Mouse (Mus musculus) heart, postnatal 36 days (tissue): ENCODE data around the gene Agtpbp1. TPM values are rescaled to one million over a fixed set of nuclear protein-coding genes. Genes with fewer than 3 reads are reported as not detected.

Experiments
- DNase-seq, 2 experiments: peaks; one replicate each; pipeline ENCODE4 v3.0.0; 2021 to 2022
- intact Hi-C: fragments of 180-260 bp; cut with DNase I; formaldehyde crosslinking; loops from one replicate; pipeline ENCODE4 v1.15.1; 2025
- total RNA-seq, 2 experiments: library from RNA; stranded (reverse); gene quantifications; 2 replicates each; pipeline ENCODE4 v1.2.3; 2021

Agtpbp1 gene
- total RNA-seq, 2 experiments from 2014 or later, result 171 to 184 TPM

DNA sequence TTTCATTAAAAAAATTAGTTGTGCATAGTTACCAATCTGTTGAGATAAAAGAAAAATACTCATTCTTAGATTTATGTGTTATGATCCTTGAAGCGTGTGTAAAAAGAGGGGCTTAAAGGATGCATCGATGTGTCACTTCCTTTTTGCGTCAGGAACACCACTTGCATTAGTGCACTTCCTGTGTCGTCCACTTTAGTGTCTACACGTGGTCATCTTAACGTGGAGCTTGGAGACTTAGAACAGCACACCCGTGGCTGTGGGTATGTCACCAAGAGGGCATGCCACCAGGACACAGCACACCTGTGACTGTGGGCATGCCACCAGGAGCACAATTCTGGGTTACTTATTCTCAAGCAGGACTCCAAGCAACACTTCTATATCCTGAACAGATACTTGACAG, 137.9 kb downstream of the Agtpbp1 start:
- intact Hi-C loops, result no loop called here
- no peak for DNase-seq

DNA sequence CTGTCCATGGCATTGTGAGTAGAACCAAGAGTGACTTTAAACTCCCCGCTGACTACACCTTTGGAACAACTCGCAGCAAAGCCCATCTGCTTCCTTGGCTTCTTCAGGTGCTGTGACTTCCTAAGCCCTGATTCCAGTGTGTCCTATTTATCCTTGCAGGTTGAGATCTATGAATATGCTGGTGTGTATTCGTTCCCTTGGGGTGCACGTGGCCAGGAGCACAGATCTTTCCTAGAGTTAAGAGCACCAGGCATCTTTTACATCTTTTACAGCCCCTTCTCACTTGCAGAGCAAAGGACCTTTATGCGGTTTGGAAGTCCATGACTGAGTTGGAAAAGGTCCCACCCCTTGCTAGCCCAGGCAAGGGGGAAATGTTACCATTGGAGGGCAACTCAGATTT, 139.8 kb downstream of the Agtpbp1 start:
- no peak for DNase-seq
- intact Hi-C loops, result no loop called here

DNA sequence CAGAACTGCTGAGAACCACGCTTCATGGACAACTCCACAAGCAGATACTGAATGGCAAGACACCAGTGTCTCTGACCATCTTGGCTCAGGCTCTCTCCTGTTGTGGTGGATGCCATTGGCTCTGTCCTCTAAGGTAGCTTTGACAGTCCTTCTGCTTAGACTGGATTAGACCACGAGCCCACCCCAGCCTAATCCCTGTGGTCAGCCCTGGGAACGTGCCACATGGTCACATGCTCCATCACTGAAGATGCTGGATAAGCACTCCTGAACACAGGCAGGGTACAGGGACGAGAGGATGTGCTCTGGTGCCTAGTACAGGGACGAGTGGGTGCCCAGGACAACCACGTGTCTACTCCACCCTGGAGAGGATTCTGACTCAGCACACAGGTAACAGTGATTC, 140.7 kb downstream of the Agtpbp1 start:
- intact Hi-C loops, result no loop called here
- DNase-seq, result no peak

DNA sequence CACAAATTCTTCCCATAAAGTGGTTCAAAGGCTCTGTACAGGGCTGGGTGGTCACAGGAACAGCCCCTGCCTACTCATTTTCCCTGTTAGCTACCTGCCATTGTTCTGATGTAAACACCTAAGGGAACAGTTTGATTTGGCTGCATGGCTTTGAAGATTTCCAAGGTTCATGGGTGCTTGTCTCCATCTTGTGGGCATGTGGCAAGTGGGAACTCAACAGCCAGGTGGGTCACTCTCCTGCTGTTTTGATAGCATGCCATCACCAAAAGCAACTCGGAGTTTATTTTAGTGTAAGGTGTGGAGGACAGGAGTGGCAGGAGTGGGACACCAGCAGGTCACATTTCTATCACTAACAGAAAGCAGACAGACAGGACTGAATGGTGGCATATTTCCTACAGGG, 145.3 kb downstream of the Agtpbp1 start:
- intact Hi-C loops, result no loop called here
- no peak for DNase-seq

DNA sequence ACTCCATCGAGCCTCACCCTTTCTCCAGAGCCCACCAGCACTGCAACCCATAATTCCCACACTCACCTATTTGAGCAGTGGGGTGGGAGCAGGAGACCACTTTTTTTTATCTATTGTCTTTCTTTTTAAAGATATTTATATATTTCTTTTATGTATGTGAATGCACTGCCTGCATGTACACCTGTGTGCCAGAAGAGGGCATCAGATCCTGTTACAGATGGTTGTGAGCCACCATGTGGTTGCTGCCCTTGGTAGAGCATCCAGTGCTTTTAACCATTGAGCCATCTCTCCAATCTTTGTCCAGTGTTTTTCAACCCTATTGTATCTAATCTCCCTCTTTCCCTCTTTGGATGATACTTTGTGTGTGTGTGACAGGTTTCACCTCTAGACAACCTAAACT, 150.5 kb downstream of the Agtpbp1 start:
- intact Hi-C loops, result no loop called here
- no peak for DNase-seq

DNA sequence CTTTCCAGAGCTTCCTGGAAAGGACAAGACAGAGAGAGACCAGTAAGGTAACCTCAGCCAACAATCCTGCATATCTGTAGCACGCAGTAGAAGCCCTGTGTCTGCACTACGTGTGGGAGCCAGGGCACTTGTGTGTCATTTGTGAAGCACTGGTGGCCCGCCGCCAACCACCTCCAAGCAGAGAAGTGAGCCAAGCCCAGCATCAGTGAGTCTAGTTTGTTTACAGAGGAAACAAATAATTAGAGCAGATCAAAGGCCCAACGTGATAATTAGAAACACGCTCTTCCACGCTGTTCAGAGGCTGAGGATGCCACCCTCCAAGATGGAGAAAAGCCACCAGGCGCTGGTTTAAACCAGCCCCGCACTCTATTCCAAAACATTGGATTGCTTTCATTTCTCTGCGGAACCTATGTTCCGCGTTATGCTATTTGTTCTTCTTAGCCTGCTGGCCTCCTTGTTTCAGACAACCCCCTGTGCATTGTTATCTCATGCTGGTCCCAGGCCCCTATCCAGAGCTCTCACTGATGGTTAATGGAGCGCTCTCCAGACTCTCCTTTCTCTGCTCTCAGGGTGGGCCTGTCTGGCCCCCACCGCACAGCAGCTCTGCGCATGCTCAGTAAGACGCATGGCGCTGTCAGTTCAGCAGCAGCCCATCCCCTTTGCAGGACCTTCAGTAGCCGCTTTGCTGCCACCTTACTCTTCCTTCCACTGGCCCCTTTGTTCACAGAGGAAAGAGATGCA, 153.7 kb downstream of the Agtpbp1 start:
- intact Hi-C loops, result no loop called here
- DNase-seq, result peak; percentile 37 to 57

DNA sequence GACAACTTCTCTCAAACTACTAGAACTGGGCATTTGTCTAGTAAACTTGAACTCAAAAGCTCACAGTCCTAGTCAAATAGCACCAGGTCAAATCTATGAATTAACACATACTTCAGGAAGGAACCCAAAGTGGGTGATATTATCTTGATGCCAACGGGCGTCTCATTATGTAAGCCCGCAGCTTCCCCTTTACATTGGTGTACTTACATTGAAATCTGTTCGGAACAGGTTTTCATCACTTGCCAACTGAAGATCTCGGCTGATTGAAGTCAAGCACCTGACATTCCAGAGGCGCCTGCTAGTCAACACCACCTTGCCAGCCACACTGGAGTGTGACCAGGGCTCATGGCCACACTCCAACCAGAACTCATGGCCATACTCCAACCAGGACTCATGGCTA, 155.7 kb downstream of the Agtpbp1 start:
- intact Hi-C loops, result no loop called here
- no peak for DNase-seq

DNA sequence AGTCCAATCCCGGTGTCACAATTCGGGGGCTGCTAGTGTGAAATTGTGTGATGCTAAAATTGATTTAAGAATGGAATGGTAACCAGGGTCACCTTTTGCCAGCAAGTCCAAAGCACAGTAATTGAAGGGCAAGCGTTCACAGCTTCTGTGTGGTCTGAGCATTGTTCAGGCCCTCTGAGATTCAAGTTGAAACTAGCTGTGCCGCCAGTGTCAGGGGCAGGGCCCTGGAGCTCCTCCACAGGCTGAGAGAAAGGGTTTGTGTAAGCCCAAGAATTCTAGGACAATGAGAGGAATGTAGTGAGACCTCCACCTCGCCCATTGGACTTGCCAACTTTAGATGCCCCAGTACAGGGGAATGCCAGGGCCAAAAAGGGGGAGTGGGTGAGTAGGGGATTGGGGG, 161.2 kb downstream of the Agtpbp1 start:
- intact Hi-C loops, result no loop called here
- no peak for DNase-seq

DNA sequence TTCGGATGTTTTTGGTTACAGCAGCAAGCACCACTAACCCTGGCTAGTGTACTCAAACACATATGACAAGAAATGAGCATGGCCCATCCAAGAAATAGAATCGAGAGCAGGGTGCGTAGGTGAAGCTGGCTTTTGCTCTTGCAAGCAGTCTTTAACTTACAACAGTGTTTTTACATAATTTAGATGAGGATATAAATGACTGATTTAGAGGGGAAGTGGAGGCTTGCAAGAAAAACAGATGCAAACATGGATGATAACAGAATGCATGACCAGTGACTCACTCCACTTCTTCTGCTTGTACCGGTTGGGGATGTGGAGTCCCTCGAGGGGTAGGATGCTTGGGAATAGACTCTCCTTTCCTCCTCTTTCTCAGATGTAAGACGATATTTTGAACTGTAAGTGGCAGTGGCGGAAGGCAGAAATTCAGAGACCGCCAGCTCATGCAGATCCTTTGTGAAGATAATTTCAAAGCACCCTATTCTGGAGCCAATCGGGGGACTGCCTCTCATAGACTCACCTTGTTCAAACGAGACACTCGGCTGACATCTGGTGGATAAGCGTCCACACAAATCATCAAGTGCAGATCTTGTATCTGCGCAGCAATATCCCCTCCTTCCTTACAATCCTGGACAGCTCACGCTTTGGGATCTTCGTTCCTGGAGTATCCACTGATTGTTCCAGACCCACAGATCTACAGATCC, 168.3 kb downstream of the Agtpbp1 start:
- no peak for DNase-seq
- intact Hi-C loops, result no loop called here

DNA sequence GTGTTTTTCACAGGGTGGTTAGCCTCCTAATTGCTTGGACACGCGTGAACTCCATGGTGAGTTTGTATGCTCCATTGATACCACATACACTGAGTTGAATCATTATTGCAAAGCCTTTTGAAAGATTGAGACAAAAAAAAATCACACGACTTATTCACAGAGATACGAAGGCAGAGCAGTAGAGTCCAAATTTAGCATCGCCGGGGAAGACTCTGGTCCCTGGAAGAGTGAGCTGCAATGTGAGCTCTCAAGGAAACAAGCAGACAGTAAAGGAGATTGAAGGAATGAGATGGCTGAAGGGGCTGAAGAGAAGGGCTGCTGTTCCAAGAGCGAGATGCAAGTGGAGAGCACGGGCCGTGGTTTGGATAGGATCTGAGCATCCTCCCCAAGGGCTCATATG, 171.1 kb downstream of the Agtpbp1 start:
- intact Hi-C loops, result no loop called here
- no peak for DNase-seq

DNA sequence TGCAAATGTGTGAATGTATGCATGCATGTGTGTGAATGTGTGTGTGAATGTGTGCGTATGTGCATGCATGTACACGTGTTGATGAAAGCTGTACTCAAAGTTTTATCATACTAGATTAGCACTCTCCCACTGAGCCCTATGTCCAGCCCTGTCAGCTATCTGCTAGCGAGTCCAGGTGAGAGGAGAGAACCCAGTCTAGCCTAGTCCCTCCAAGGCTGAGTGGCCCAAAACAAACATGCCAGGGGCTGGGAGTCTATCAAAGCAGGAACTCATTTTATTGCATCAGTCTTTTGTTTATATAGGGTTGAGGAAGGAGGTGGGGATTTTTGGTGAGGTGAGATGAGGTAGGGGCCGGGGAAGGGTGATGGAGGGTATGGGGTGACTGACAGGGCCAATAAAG, 172.4 kb downstream of the Agtpbp1 start:
- intact Hi-C loops, result no loop called here

DNA sequence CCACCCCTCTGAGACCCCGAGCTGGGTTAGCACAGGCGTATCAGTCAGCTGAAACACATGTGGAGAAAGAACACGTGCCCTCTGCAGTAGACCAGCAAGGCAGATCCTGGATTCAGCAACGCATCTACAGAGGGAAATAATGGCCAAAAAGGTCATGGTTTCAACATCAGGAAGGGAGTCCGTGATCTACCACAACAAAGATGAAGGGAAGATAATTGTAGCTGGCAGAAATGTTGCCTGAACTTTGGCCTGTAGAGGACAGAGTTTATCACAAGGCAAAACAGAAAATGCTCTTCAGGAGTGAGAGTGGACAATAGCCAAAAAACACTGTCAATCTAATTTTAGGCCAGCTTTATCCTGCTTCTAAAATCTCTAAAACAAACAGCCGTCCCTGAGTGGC, 177.8 kb downstream of the Agtpbp1 start:
- DNase-seq, result no peak
- intact Hi-C loops, result no loop called here

More for the DNA sequence above, 172.4 kb downstream of the Agtpbp1 start:
- no peak for DNase-seq

DNA sequence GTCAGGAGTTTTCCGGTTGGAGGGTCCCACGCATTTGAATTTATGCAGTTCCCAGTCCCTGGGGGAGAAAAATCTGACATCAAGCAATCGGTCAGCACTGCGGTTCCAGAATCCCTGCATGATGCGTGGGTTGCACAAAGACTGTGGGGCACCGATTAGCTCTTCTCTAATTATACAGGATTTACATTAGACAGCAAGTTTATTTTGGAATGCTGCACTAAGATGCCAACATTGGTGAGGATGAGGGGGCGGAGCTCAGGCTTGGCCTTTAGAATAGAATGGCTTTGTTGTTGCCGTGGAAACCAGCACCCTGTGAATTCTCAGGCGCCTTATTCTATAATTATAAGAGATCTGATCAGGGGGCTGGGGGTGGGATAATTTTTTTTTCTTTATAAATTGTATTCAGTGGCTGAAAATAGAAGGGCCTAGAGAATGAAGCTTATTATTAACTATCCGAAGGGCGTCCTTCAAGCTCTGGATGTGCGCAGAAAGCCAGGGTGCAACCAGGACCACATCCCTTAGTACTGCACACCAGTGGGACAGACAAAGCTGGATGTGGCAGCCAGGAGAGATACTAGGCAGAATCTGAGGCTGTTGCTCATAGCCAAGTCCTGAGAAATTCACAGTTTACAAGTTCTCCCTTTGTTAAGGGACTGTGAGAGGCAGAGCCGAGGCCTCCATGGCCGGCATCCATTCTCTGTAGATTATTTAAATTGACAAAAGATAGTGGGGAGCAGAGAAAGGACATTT, 182.8 kb downstream of the Agtpbp1 start:
- DNase-seq, result no peak
- intact Hi-C loops, result no loop called here

DNA sequence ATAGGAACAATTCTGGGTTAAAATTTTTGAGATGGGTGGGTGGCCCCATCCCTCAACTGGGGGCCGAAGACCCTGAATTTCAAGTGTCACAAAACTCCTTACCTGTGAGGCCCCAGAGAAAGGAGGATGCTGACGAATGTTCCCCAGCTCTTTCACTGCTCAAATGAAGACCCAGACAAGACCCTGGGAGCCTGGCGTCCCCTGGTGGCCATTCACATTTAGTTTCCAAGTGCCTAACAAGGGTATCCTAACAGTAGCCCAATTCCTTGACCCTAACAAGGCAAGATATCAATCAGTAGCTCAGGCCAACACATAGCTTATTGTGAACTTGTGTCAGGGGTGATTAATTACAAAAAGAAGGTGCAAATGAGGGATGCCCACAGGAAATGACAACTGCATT, 187.5 kb downstream of the Agtpbp1 start:
- intact Hi-C loops, result loop anchor here (2.0 kb wide), 1 partner anchor 591 kb away; the partner anchor contains the start of gene Ntrk2
- DNase-seq, result peak; percentile 22 to 53

Other genes starting within 250 kb of the Agtpbp1 start
- 10 to 100 TPM; 86.6 to 99.5 TPM for gene Naa35, start within 50 bp of the Agtpbp1 start, total RNA-seq
- 10 to 100 TPM; 14.8 to 15.4 TPM for gene Golm1, start 90.6 kb upstream of the Agtpbp1 start, total RNA-seq
- gene 4921517D22Rik, start 108.9 kb upstream of the Agtpbp1 start, total RNA-seq, result not detected
- gene Spata31d1a, start 125.1 kb upstream of the Agtpbp1 start, total RNA-seq, result not detected
- not detected for gene Spata31d1b, start 127.1 kb upstream of the Agtpbp1 start, total RNA-seq
- gene Spata31d1d, start 146.5 kb upstream of the Agtpbp1 start, total RNA-seq, result not detected
- gene 1700014D04Rik, start 161.5 kb upstream of the Agtpbp1 start, total RNA-seq, result not detected
- gene Isca1, start 184.6 kb upstream of the Agtpbp1 start, total RNA-seq, result 100 to 1,000 TPM; 215 to 228 TPM
- gene Gm49354, start 197.0 kb upstream of the Agtpbp1 start, total RNA-seq, result not detected
- gene Tut7, start 237.9 kb upstream of the Agtpbp1 start, total RNA-seq, result 10 to 100 TPM; 44.6 to 45.8 TPM